Mouse (Mus musculus) myocyte (in vitro differentiated cells): ENCODE results near the gene Nim1k.

Experiments used
- E2F4 ChIP-seq: IDR thresholded peaks from one replicate; pipeline ENCODE4 v1.6.1; 2011; ENCODE audit warnings: mild to moderate bottlenecking, control low read depth, moderate library complexity; ENCODE audit not compliant: insufficient read depth
- MAX ChIP-seq: IDR thresholded peaks from one replicate; pipeline ENCODE4 v1.6.1; 2011; ENCODE audit warnings: low read depth, mild to moderate bottlenecking, control low read depth
- MYOD1 ChIP-seq, 3 experiments: IDR thresholded peaks; one replicate each; pipeline ENCODE4 v1.6.1; 2011; ENCODE audit warnings: control low read depth in 2 of 3, low read depth in 2 of 3, mild to moderate bottlenecking in 2 of 3, moderate library complexity in 1 of 3; ENCODE audit not compliant: insufficient read length in 2 of 3, control insufficient read depth in 1 of 3
- MYOG ChIP-seq, 3 experiments: IDR thresholded peaks; one replicate each; pipeline ENCODE4 v1.6.1; 2011; ENCODE audit warnings: control low read depth in 2 of 3, low read depth in 2 of 3, mild to moderate bottlenecking in 2 of 3; ENCODE audit not compliant: insufficient read length in 2 of 3, control insufficient read depth in 1 of 3, insufficient read depth in 1 of 3
- POLR2A ChIP-seq: IDR thresholded peaks from one replicate; pipeline ENCODE4 v1.6.1; 2011; ENCODE audit warnings: low read depth, mild to moderate bottlenecking, control low read depth, moderate library complexity; ENCODE audit not compliant: insufficient read length
- POLR2AphosphoS2 ChIP-seq: IDR thresholded peaks from one replicate; pipeline ENCODE4 v1.6.1; 2011; ENCODE audit warnings: low read depth, control low read depth; ENCODE audit not compliant: insufficient read length
- REST ChIP-seq: IDR thresholded peaks from one replicate; pipeline ENCODE4 v1.6.1; 2011; ENCODE audit warnings: mild to moderate bottlenecking, control low read depth, moderate library complexity; ENCODE audit not compliant: insufficient read depth, insufficient read length
- SRF ChIP-seq: IDR thresholded peaks from one replicate; pipeline ENCODE4 v1.6.1; 2011; ENCODE audit warnings: low read depth; ENCODE audit not compliant: control insufficient read depth, insufficient read length
- TCF12 ChIP-seq: IDR thresholded peaks from one replicate; pipeline ENCODE4 v1.6.1; 2011; ENCODE audit warnings: mild to moderate bottlenecking, control low read depth; ENCODE audit not compliant: poor library complexity, insufficient read depth, severe bottlenecking
- TCF3 ChIP-seq: IDR thresholded peaks from one replicate; pipeline ENCODE4 v1.6.1; 2011; ENCODE audit warnings: low read depth, control low read depth; ENCODE audit not compliant: insufficient read length
- USF1 ChIP-seq: IDR thresholded peaks from one replicate; pipeline ENCODE4 v1.6.1; 2011; ENCODE audit warnings: low read depth, mild to moderate bottlenecking, control low read depth, moderate library complexity

GRCm38 (mm10) chr13:119791580-119792135 is 36.0 kb upstream of the Nim1k start:
- TF ChIP-seq USF1 (no peak), REST (no peak), MAX (no peak), MYOD1 (IDR thresholded peaks at IDR 0.05; ENCODE audit: control insufficient read depth in 1 of 3, insufficient read length in 2 of 3, low read depth in 2 of 3) (no peak), SRF (no peak), MYOG (IDR thresholded peaks at IDR 0.05; ENCODE audit: control insufficient read depth in 1 of 3, insufficient read depth in 1 of 3, insufficient read length in 2 of 3, low read depth in 2 of 3) (no peak), POLR2A (no peak), E2F4 (no peak), TCF12 (no peak), TCF3 (no peak), POLR2AphosphoS2 (no peak)
